Mouse (Mus musculus): ENCODE measurements at regions not wholly inside any gene's neighbourhood (a gene's known extent, or its start where the extent isn't known, plus 50 kb on each side); places are given as distances from the start of the nearest gene placed in this dataset.

GRCm38 (mm10) chr8:49389525-49389924 lies 545.8 kb upstream of the Tenm3 start:
- Histone ChIP-seq H3K4me1 (no peaks in the 10 kb centered on the region), H3K4me2 (no peak overlapping the region), H3K36me3 (no peaks in the 10 kb centered on the region), H3K27me3 (replicated peaks) (no peaks in the 10 kb centered on the region), H3K27ac (replicated peaks) (no peak overlapping the region), H3K4me3 (replicated peaks) (no peak overlapping the region), H3K9ac (replicated peaks) (no peak overlapping the region), H3K9me3 (replicated peaks) (no peaks in the 10 kb centered on the region)
- 66% methylated on average over 3 of the region's 3 CpGs for WGBS
- no peak for ATAC-seq (ENCODE audit: low FRiP score)

- H3K9ac ChIP-seq (replicated peaks), result no peak overlapping the region
- no peak overlapping the region for H3K27ac ChIP-seq (replicated peaks)
- no peaks in the 10 kb centered on the region for H3K9me3 ChIP-seq (replicated peaks)
- H3K27me3 ChIP-seq (replicated peaks), result no peaks in the 10 kb centered on the region
- 54% methylated on average over 2 of the region's 2 CpGs for WGBS
- no peaks in the 10 kb centered on the region for H3K4me1 ChIP-seq
- H3K4me2 ChIP-seq, result no peak overlapping the region
- ATAC-seq (ENCODE audit: low FRiP score), result no peak
- no peaks in the 10 kb centered on the region for H3K36me3 ChIP-seq
- H3K4me3 ChIP-seq (replicated peaks), result no peak overlapping the region
Observed at GRCm38 (mm10) chr8:49387587-49387986, 543.8 kb upstream of the Tenm3 start.

GRCm38 (mm10) chr8:49372686-49373085 lies 528.9 kb upstream of the Tenm3 start:
- ATAC-seq (ENCODE audit: low FRiP score), result no peak
- Histone ChIP-seq H3K27ac (replicated peaks) (no peak overlapping the region), H3K9ac (replicated peaks) (no peak overlapping the region), H3K4me2 (no peak overlapping the region), H3K4me3 (replicated peaks) (no peak overlapping the region), H3K36me3 (no peaks in the 10 kb centered on the region), H3K4me1 (no peaks in the 10 kb centered on the region), H3K9me3 (replicated peaks) (no peaks in the 10 kb centered on the region), H3K27me3 (replicated peaks) (no peaks in the 10 kb centered on the region)
- 50% methylated on average over 9 of the region's 9 CpGs for WGBS

- Histone ChIP-seq H3K27ac (replicated peaks) (no peak overlapping the region), H3K36me3 (no peaks in the 10 kb centered on the region), H3K9me3 (replicated peaks) (no peaks in the 10 kb centered on the region), H3K4me2 (no peak overlapping the region), H3K4me1 (no peaks in the 10 kb centered on the region), H3K27me3 (replicated peaks) (no peaks in the 10 kb centered on the region), H3K9ac (replicated peaks) (no peak overlapping the region), H3K4me3 (replicated peaks) (no peak overlapping the region)
- 49% methylated on average over 2 of the region's 2 CpGs for WGBS
- ATAC-seq (ENCODE audit: low FRiP score), result no peak
Observed at GRCm38 (mm10) chr8:49362682-49363081, 518.9 kb upstream of the Tenm3 start.

- no peak overlapping the region for H3K4me2 ChIP-seq
- no peak overlapping the region for H3K9ac ChIP-seq (replicated peaks)
- H3K4me1 ChIP-seq, result no peaks in the 10 kb centered on the region
- WGBS, result 50% methylated on average over 2 of the region's 2 CpGs
- no peak overlapping the region for H3K27ac ChIP-seq (replicated peaks)
- no peak overlapping the region for H3K4me3 ChIP-seq (replicated peaks)
- no peaks in the 10 kb centered on the region for H3K9me3 ChIP-seq (replicated peaks)
- H3K27me3 ChIP-seq (replicated peaks), result no peaks in the 10 kb centered on the region
- H3K36me3 ChIP-seq, result no peaks in the 10 kb centered on the region
- ATAC-seq (ENCODE audit: low FRiP score), result no peak
Observed at GRCm38 (mm10) chr8:49361443-49361842, 517.7 kb upstream of the Tenm3 start.

GRCm38 (mm10) chr8:49360121-49360520 lies 516.4 kb upstream of the Tenm3 start:
- no peaks in the 10 kb centered on the region for H3K9me3 ChIP-seq (replicated peaks)

GRCm38 (mm10) chr8:49359671-49360070 lies 515.9 kb upstream of the Tenm3 start:
- WGBS, result 63% methylated on average over 9 of the region's 9 CpGs

More at GRCm38 (mm10) chr8:49360121-49360520, 516.4 kb upstream of the Tenm3 start:
- H3K4me1 ChIP-seq, result no peaks in the 10 kb centered on the region
- H3K9ac ChIP-seq (replicated peaks), result no peak overlapping the region
- H3K4me3 ChIP-seq (replicated peaks), result no peak overlapping the region
- no peak overlapping the region for H3K4me2 ChIP-seq
- no peak for ATAC-seq (ENCODE audit: low FRiP score)
- H3K36me3 ChIP-seq, result no peaks in the 10 kb centered on the region
- H3K27me3 ChIP-seq (replicated peaks), result no peaks in the 10 kb centered on the region
- H3K27ac ChIP-seq (replicated peaks), result no peak overlapping the region
- 40% methylated on average over 4 of the region's 4 CpGs for WGBS

GRCm38 (mm10) chr8:49348602-49349001 lies 504.9 kb upstream of the Tenm3 start:
- Histone ChIP-seq H3K27me3 (replicated peaks) (no peaks in the 10 kb centered on the region), H3K4me1 (no peaks in the 10 kb centered on the region), H3K27ac (replicated peaks) (no peak overlapping the region), H3K36me3 (no peaks in the 10 kb centered on the region), H3K4me2 (no peak overlapping the region), H3K9me3 (replicated peaks) (no peaks in the 10 kb centered on the region), H3K4me3 (replicated peaks) (no peak overlapping the region), H3K9ac (replicated peaks) (no peak overlapping the region)
- WGBS, result 94% methylated on average over 3 of the region's 3 CpGs
- ATAC-seq (ENCODE audit: low FRiP score), result no peak

More at GRCm38 (mm10) chr8:49359671-49360070, 515.9 kb upstream of the Tenm3 start:
- no peak for ATAC-seq (ENCODE audit: low FRiP score)
- H3K27me3 ChIP-seq (replicated peaks), result no peaks in the 10 kb centered on the region
- no peaks in the 10 kb centered on the region for H3K4me1 ChIP-seq
- H3K4me3 ChIP-seq (replicated peaks), result no peak overlapping the region
- no peak overlapping the region for H3K4me2 ChIP-seq
- H3K36me3 ChIP-seq, result no peaks in the 10 kb centered on the region
- H3K27ac ChIP-seq (replicated peaks), result no peak overlapping the region
- H3K9me3 ChIP-seq (replicated peaks), result no peaks in the 10 kb centered on the region
- H3K9ac ChIP-seq (replicated peaks), result no peak overlapping the region

- H3K4me2 ChIP-seq, result no peak overlapping the region
- whole genome bisulfite sequencing, result 81% methylated on average over 4 of the region's 4 CpGs
- no peaks in the 10 kb centered on the region for H3K36me3 ChIP-seq
- no peaks in the 10 kb centered on the region for H3K4me1 ChIP-seq
- H3K27me3 ChIP-seq (replicated peaks), result no peaks in the 10 kb centered on the region
- H3K9ac ChIP-seq (replicated peaks), result no peak overlapping the region
- no peak for ATAC-seq (ENCODE audit: low FRiP score)
- no peak overlapping the region for H3K4me3 ChIP-seq (replicated peaks)
- H3K9me3 ChIP-seq (replicated peaks), result no peaks in the 10 kb centered on the region
- no peak overlapping the region for H3K27ac ChIP-seq (replicated peaks)
Observed at GRCm38 (mm10) chr8:49338716-49339115, 495.0 kb upstream of the Tenm3 start.

GRCm38 (mm10) chr8:49326980-49327379 lies 483.2 kb upstream of the Tenm3 start:
- Histone ChIP-seq H3K9me3 (replicated peaks) (no peaks in the 10 kb centered on the region), H3K4me1 (no peaks in the 10 kb centered on the region), H3K4me3 (replicated peaks) (no peak overlapping the region), H3K36me3 (no peaks in the 10 kb centered on the region), H3K27ac (replicated peaks) (no peak overlapping the region), H3K4me2 (peak overlapping the region; percentile 17; the same call in 1 of the 2 replicates), H3K9ac (replicated peaks) (no peak overlapping the region), H3K27me3 (replicated peaks) (no peaks in the 10 kb centered on the region)
- 79% methylated on average over 4 of the region's 4 CpGs for WGBS
- no peak for ATAC-seq (ENCODE audit: low FRiP score)

- Histone ChIP-seq H3K4me3 (replicated peaks) (no peak overlapping the region), H3K4me1 (no peaks in the 10 kb centered on the region), H3K27me3 (replicated peaks) (no peaks in the 10 kb centered on the region), H3K36me3 (no peaks in the 10 kb centered on the region), H3K27ac (replicated peaks) (no peak overlapping the region), H3K9me3 (replicated peaks) (no peaks in the 10 kb centered on the region), H3K4me2 (no peak overlapping the region), H3K9ac (replicated peaks) (no peak overlapping the region)
- ATAC-seq (ENCODE audit: low FRiP score), result no peak
- WGBS, result 21% methylated on average over 3 of the region's 3 CpGs
Observed at GRCm38 (mm10) chr8:49321404-49321803, 477.7 kb upstream of the Tenm3 start.

GRCm38 (mm10) chr8:49313483-49314278 lies 469.9 kb upstream of the Tenm3 start:
- H3K4me1 ChIP-seq, result no peaks in the 10 kb centered on the region
- H3K27ac ChIP-seq (replicated peaks), result no peak overlapping the region
- H3K4me2 ChIP-seq, result no peak overlapping the region
- WGBS, result 66% methylated on average over 10 of the region's 10 CpGs
- ATAC-seq (ENCODE audit: low FRiP score), result no peak
- no peaks in the 10 kb centered on the region for H3K36me3 ChIP-seq
- H3K4me3 ChIP-seq (replicated peaks), result no peak overlapping the region
- H3K27me3 ChIP-seq (replicated peaks), result no peaks in the 10 kb centered on the region
- no peaks in the 10 kb centered on the region for H3K9me3 ChIP-seq (replicated peaks)
- H3K9ac ChIP-seq (replicated peaks), result no peak overlapping the region

Measured in neural tube, embryonic 15.5 days (tissue).